Mouse (Mus musculus): ENCODE data around the gene Rad51b.

Gene Rad51b

DNA sequence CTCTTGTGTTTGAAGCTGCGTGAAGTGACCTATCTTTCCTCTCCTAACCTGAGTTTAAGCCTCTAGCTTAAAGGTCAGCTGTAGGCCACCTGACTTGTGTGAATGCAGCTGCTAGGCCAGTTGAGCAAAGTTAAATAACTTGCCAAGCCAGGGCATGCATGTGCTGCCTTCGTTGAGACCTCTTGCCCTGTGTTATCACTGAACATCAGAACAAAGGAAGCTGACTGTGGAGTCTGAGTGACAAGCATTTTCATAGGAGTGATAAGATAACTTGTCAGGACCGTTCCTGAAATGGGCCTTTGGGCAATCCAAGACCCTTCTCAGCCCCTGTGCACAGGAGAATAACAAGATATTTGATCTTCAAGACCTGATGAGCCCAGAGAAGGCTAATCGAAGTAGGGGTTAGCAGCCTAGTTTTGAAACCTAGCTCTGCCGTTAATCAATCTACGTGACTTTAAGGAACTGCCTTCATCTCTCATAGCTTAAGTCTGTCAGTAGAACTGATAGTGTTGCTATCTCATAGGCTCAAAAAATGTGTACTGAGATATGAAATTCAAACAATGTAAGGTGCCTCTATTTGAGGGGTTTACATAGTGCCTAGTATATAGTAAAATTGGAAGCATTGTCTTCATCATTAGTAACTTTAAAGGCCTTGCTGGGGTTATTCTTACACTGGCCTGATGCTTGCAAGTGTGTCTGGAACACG lies 465.6 kb downstream of the Rad51b start:
- no peaks in the 10 kb centered on the region for H3K27me3 ChIP-seq (ENCODE audit: insufficient read depth, low read length)
- peaks cover 12% of the 10 kb centered on the region for H3K4me1 ChIP-seq (replicated peaks; ENCODE audit: low read depth, low read length)
- peaks cover 2% of the 10 kb centered on the region; the same call in 1 of the 2 replicates for H3K9me3 ChIP-seq (ENCODE audit: low read length)
- no peak overlapping the region for H3K4me3 ChIP-seq (replicated peaks; ENCODE audit: low read length)
- no peak for TF ChIP-seq CTCF (conservative IDR thresholded peaks at IDR 0.05; ENCODE audit: low read length)
- no peak for TF ChIP-seq POU5F1 (IDR thresholded peaks at IDR 0.05; ENCODE audit: borderline replicate concordance, low read length)
- TF ChIP-seq NANOG (IDR thresholded peaks at IDR 0.05; ENCODE audit: borderline replicate concordance, low read length), result no peak
- no peaks in the 10 kb centered on the region for H3K36me3 ChIP-seq (ENCODE audit: insufficient read depth, low read length)

DNA sequence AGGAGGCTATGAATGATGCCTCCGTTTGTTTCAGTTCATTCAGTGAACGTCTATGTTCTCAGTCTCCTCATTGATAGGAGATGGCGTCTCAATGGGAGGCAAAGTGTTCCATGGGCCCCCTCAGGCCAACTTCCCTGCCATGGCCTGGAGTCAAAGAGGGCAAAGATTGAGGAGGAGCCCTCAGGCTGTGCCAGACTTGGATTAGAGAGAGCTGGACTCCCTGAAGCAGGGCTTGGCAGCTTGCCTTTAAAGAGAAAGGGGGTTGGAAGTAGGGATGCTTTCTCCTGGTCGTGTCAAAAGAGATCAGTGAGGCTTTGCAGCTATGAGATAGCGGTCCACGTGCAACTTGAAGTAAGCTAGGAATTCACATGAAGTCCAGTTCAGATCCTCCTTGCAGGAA lies 469.0 kb downstream of the Rad51b start:
- no peak for TF ChIP-seq POU5F1 (IDR thresholded peaks at IDR 0.05; ENCODE audit: borderline replicate concordance, low read length)
- TF ChIP-seq NANOG (IDR thresholded peaks at IDR 0.05; ENCODE audit: borderline replicate concordance, low read length), result no peak
- TF ChIP-seq CTCF (conservative IDR thresholded peaks at IDR 0.05; ENCODE audit: low read length), result no peak
- H3K27me3 ChIP-seq (ENCODE audit: insufficient read depth, low read length), result no peaks in the 10 kb centered on the region
- H3K9me3 ChIP-seq (ENCODE audit: low read length), result peaks cover 2% of the 10 kb centered on the region; the same call in 1 of the 2 replicates
- H3K4me1 ChIP-seq (replicated peaks; ENCODE audit: low read depth, low read length), result no peaks in the 10 kb centered on the region
- H3K36me3 ChIP-seq (ENCODE audit: insufficient read depth, low read length), result no peaks in the 10 kb centered on the region
- no peak overlapping the region for H3K4me3 ChIP-seq (replicated peaks; ENCODE audit: low read length)

DNA sequence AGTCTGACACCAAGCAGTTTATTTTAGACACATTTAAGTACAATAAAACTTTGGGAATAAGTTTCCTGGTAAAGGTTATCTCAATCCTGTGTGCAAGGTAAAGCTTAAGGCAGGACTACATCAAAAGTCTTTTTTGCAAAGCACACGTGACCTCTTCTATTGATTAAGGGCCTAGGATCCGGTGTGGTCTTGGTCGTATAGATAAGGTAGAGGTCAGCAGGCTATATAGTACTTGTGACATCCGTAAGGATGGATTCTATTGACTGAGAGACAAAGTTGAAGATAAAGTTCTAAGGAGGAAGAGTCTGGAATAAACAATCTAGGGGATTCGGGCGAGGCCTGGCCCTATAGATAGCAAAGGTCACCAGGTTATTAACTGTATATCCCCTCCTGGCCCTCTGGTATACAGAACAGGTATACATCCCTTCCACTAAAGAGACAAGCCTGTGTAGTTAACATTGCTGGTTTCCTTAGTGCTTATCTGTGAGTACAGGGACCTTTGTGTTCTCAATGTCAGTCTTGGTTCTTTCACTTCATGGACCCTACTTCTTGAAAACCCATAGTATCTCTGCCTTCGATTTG lies 471.8 kb downstream of the Rad51b start:
- Histone ChIP-seq H3K9me3 (ENCODE audit: low read length) (peaks cover 2% of the 10 kb centered on the region; the same call in 1 of the 2 replicates), H3K4me3 (replicated peaks; ENCODE audit: low read length) (no peak overlapping the region), H3K36me3 (ENCODE audit: insufficient read depth, low read length) (no peaks in the 10 kb centered on the region), H3K4me1 (replicated peaks; ENCODE audit: low read depth, low read length) (no peaks in the 10 kb centered on the region), H3K27me3 (ENCODE audit: insufficient read depth, low read length) (no peaks in the 10 kb centered on the region)
- TF ChIP-seq CTCF (conservative IDR thresholded peaks at IDR 0.05; ENCODE audit: low read length) (no peak), NANOG (IDR thresholded peaks at IDR 0.05; ENCODE audit: borderline replicate concordance, low read length) (no peak), POU5F1 (IDR thresholded peaks at IDR 0.05; ENCODE audit: borderline replicate concordance, low read length) (no peak)

DNA sequence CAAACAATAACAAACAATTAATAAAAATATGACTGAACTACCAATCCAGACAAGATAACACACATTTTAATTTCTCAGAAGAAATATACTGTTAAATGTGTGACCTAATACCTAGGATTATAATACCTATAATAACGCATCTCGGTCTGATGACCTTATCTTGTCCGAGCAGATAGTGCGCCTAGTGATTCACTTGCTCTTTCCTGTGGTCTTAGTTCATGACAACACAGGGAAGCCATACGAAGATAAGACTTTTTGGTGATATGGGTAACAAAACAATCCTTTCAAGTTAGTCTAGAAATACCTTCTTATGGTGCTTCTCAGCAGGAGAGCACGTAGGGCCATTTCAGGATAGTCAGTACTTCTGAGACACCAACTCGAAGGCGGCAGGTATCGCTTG lies 472.7 kb downstream of the Rad51b start:
- TF ChIP-seq NANOG (IDR thresholded peaks at IDR 0.05; ENCODE audit: borderline replicate concordance, low read length) (no peak), CTCF (conservative IDR thresholded peaks at IDR 0.05; ENCODE audit: low read length) (no peak)
- no peaks in the 10 kb centered on the region for H3K36me3 ChIP-seq (ENCODE audit: insufficient read depth, low read length)
- H3K4me3 ChIP-seq (replicated peaks; ENCODE audit: low read length), result no peak overlapping the region
- H3K27me3 ChIP-seq (ENCODE audit: insufficient read depth, low read length), result no peaks in the 10 kb centered on the region
- H3K4me1 ChIP-seq (replicated peaks; ENCODE audit: low read depth, low read length), result no peaks in the 10 kb centered on the region
- peaks cover 2% of the 10 kb centered on the region; the same call in 1 of the 2 replicates for H3K9me3 ChIP-seq (ENCODE audit: low read length)

DNA sequence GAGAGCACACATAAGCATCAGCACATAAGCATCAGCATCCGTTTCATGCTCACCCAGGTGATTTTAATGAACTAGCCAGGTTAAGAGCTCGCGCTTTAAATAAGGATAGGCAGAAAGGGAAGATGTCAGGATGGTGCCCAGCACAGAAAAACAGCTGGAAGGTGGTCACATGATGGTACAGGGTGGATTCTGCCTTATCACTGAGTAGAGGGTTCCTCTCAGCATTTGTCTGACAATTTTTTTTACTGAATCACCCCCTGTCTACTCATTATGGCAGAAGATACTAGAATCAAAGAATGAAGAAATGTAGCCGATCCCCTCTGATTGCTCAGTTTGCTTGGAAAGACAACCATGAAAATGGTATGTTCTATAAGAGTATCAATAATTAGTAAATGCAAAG lies 474.1 kb downstream of the Rad51b start:
- H3K9me3 ChIP-seq (ENCODE audit: low read length), result no peaks in the 10 kb centered on the region; the same call in 1 of the 2 replicates
- H3K36me3 ChIP-seq (ENCODE audit: insufficient read depth, low read length), result no peaks in the 10 kb centered on the region
- TF ChIP-seq CTCF (conservative IDR thresholded peaks at IDR 0.05; ENCODE audit: low read length) (no peak), NANOG (IDR thresholded peaks at IDR 0.05; ENCODE audit: borderline replicate concordance, low read length) (no peak), POU5F1 (IDR thresholded peaks at IDR 0.05; ENCODE audit: borderline replicate concordance, low read length) (no peak)

DNA sequence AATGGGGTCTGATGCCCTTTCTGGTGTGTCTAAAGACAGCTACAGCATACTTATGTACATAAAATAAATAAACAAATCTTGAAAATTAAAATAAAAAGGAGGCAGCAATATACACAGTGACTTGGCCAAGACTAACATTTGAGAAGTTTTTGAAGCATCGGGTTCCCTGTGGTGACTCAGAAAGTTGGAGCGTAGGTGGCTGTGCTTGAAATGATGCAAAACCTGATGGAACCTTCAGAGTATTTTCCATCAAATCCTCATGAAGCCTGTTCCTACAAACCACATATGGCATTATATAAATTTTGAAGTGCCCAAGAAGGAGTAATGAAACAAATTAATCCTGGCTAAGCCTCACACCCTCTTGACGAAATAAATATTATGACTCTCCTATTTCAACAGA lies 474.7 kb downstream of the Rad51b start:
- no peaks in the 10 kb centered on the region for H3K27me3 ChIP-seq (ENCODE audit: insufficient read depth, low read length)

More for the DNA sequence above, 474.1 kb downstream of the Rad51b start:
- Histone ChIP-seq H3K27me3 (ENCODE audit: insufficient read depth, low read length) (no peaks in the 10 kb centered on the region), H3K4me3 (replicated peaks; ENCODE audit: low read length) (no peak overlapping the region), H3K4me1 (replicated peaks; ENCODE audit: low read depth, low read length) (no peaks in the 10 kb centered on the region)

DNA sequence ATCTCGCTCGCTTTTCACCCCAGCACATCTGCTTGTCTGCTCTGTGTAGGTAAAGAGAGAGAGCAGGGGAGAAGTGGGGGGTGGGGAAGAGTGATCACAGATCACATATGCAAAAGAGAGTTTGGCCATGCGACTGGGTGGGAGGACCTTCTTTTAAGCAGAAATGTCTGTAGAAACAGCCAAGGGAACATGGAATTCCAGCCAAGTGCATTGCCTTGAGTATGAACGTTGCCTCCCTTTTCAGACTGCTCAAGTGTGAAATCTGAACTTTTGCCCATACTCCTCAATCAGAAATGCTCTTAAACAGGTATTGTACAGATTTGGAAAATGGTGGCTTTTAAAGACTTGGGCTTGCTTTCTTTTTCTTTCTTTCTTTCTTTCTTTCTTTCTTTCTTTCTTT lies 476.2 kb downstream of the Rad51b start:
- Histone ChIP-seq H3K4me3 (replicated peaks; ENCODE audit: low read length) (no peak overlapping the region), H3K4me1 (replicated peaks; ENCODE audit: low read depth, low read length) (no peaks in the 10 kb centered on the region), H3K27me3 (ENCODE audit: insufficient read depth, low read length) (no peaks in the 10 kb centered on the region), H3K36me3 (ENCODE audit: insufficient read depth, low read length) (no peaks in the 10 kb centered on the region), H3K9me3 (ENCODE audit: low read length) (no peaks in the 10 kb centered on the region; the same call in 1 of the 2 replicates)
- TF ChIP-seq CTCF (conservative IDR thresholded peaks at IDR 0.05; ENCODE audit: low read length) (no peak), POU5F1 (IDR thresholded peaks at IDR 0.05; ENCODE audit: borderline replicate concordance, low read length) (no peak), NANOG (IDR thresholded peaks at IDR 0.05; ENCODE audit: borderline replicate concordance, low read length) (no peak)

More for the DNA sequence above, 474.7 kb downstream of the Rad51b start:
- no peaks in the 10 kb centered on the region for H3K36me3 ChIP-seq (ENCODE audit: insufficient read depth, low read length)
- no peaks in the 10 kb centered on the region for H3K4me1 ChIP-seq (replicated peaks; ENCODE audit: low read depth, low read length)
- H3K9me3 ChIP-seq (ENCODE audit: low read length), result no peaks in the 10 kb centered on the region; the same call in 1 of the 2 replicates
- no peak overlapping the region for H3K4me3 ChIP-seq (replicated peaks; ENCODE audit: low read length)
- TF ChIP-seq POU5F1 (IDR thresholded peaks at IDR 0.05; ENCODE audit: borderline replicate concordance, low read length) (no peak), NANOG (IDR thresholded peaks at IDR 0.05; ENCODE audit: borderline replicate concordance, low read length) (no peak), CTCF (conservative IDR thresholded peaks at IDR 0.05; ENCODE audit: low read length) (no peak)

DNA sequence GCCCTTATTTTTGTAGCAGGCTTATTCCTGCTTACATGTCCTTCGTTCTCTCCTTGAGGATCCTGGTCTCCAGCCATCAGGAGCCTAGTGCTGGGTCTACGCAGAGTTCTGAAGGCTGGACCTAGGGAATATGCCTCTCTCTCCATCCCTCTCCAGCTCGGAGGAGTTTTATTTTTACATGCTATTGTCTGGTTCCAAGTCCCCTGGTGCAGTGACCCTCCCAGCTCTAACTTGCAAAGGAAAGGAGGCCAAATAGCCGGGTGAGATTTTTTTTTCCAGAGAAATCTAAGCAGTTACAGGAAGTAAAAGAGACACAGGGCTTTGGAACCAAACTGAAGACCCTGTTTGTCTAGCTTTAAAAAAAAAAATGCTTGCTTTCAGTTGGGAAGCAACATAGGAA lies 477.5 kb downstream of the Rad51b start:
- no peaks in the 10 kb centered on the region for H3K27me3 ChIP-seq (ENCODE audit: insufficient read depth, low read length)
- TF ChIP-seq NANOG (IDR thresholded peaks at IDR 0.05; ENCODE audit: borderline replicate concordance, low read length) (no peak), CTCF (conservative IDR thresholded peaks at IDR 0.05; ENCODE audit: low read length) (no peak)
- no peak overlapping the region for H3K4me3 ChIP-seq (replicated peaks; ENCODE audit: low read length)
- H3K9me3 ChIP-seq (ENCODE audit: low read length), result no peaks in the 10 kb centered on the region; the same call in 1 of the 2 replicates
- no peaks in the 10 kb centered on the region for H3K36me3 ChIP-seq (ENCODE audit: insufficient read depth, low read length)
- H3K4me1 ChIP-seq (replicated peaks; ENCODE audit: low read depth, low read length), result no peaks in the 10 kb centered on the region

All from E14TG2a.4 (cell line).